Comparison of ENCODE assay signal across 22 mouse cellular contexts in genomic region chr3:137622091-137622490, GRCm38 (mm10). TPM values are rescaled to one million over a fixed set of nuclear protein-coding genes. Genes with fewer than 3 reads are reported as not detected.
A peak's percentile ranks its signal among the peaks of the same experiment; 100 is the strongest.
DNase-seq lines count a peak whose midpoint lies in the region; ATAC-seq and TF ChIP-seq lines count a peak whose summit lies in the region.
"Had no signal": no experiment of that assay in that cellular context is flagged by ENCODE, and none has a peak within 500 bp of the region (broad histone marks: within the 10 kb centered on the region; RNA-seq: fewer than 3 reads in every experiment).

No protein-coding gene starts in this region.

- ATAC-seq in midbrain, embryonic 11.5 days (ENCODE audit: low FRiP score) = peak; percentile 18; the same call in 1 of the 2 replicates
- no peak for ATAC-seq in midbrain, postnatal 0 days (ENCODE audit: low FRiP score)
- ATAC-seq: forebrain, embryonic 15.5 days had no signal

- no peaks in the 10 kb centered on the region for H3K9me3 ChIP-seq in midbrain, embryonic 11.5 days (ENCODE audit: control insufficient read depth, low read length)
- no peaks in the 10 kb centered on the region for H3K9me3 ChIP-seq in midbrain, postnatal 0 days (ENCODE audit: low read length)
- no peaks in the 10 kb centered on the region for H3K9me3 ChIP-seq in limb, embryonic 10.5 days (replicated peaks)
- H3K9me3 ChIP-seq: forebrain, embryonic 15.5 days; G1E; liver, embryonic 15.5 days had no signal

- H3K4me1 ChIP-seq in midbrain, embryonic 11.5 days (ENCODE audit: control insufficient read depth, insufficient read depth, low read length) = peaks cover 20% of the 10 kb centered on the region
- peaks cover 10% of the 10 kb centered on the region; the same call in 1 of the 2 replicates for H3K4me1 ChIP-seq in midbrain, postnatal 0 days (ENCODE audit: insufficient read depth, low read length)
- peaks cover 13% of the 10 kb centered on the region for H3K4me1 ChIP-seq in limb, embryonic 10.5 days
- H3K4me1 ChIP-seq: liver, embryonic 15.5 days had no signal

- 16% methylated on average over 6 of the region's 6 CpGs for WGBS in midbrain, embryonic 11.5 days
- WGBS in midbrain, postnatal 0 days = 26% methylated on average over 6 of the region's 6 CpGs
- WGBS in limb, embryonic 10.5 days = 57% methylated on average over 6 of the region's 6 CpGs

- no peak overlapping the region for H3K4me2 ChIP-seq in midbrain, embryonic 11.5 days
- no peak overlapping the region for H3K4me2 ChIP-seq in midbrain, postnatal 0 days (ENCODE audit: low read depth, low read length, poor library complexity, severe bottlenecking)
- H3K4me2 ChIP-seq: forebrain, embryonic 15.5 days; hindbrain, embryonic 14.5 days; liver, embryonic 15.5 days had no signal

- H3K27ac ChIP-seq in midbrain, embryonic 11.5 days (ENCODE audit: low read depth, low read length) = no peak overlapping the region
- H3K27ac ChIP-seq in midbrain, postnatal 0 days (ENCODE audit: low read depth, low read length) = no peak overlapping the region
- no peak overlapping the region for H3K27ac ChIP-seq in limb, embryonic 10.5 days
- H3K27ac ChIP-seq: forebrain, embryonic 15.5 days; hindbrain, embryonic 14.5 days; liver, embryonic 15.5 days; macrophage had no signal

- DNase-seq in adrenal gland, adult 2 months = peak; percentile 13
- no peak for DNase-seq in adrenal gland, postnatal 4 days (ENCODE audit: low spot score in 2 of 2)
- DNase-seq in midbrain, embryonic 11.5 days (ENCODE audit: low spot score, missing footprints) = peak; percentile 85
- no peak for DNase-seq in midbrain, postnatal 0 days (ENCODE audit: low spot score)
- peak; percentile 20 for DNase-seq in limb, embryonic 10.5 days (ENCODE audit: low spot score)
- no peak for DNase-seq in spleen, adult 12 weeks (ENCODE audit: low spot score)
- DNase-seq in lung, postnatal 4 days = no peak
- no peak for DNase-seq in urinary bladder, adult 18-20 months (ENCODE audit: low spot score in 2 of 2)
- DNase-seq: cerebellum, postnatal 25 days; gastrocnemius, postnatal 25 days; kidney, adult 2 months; thymus, adult 18-20 months had no signal

- no peak for TF ChIP-seq CTCF in midbrain, postnatal 0 days (IDR thresholded peaks at IDR 0.05)

- H3K36me3 ChIP-seq in midbrain, embryonic 11.5 days (ENCODE audit: control insufficient read depth, insufficient read depth, low read length) = no peaks in the 10 kb centered on the region
- no peaks in the 10 kb centered on the region for H3K36me3 ChIP-seq in midbrain, postnatal 0 days (ENCODE audit: insufficient read depth, low read length)
- no peaks in the 10 kb centered on the region for H3K36me3 ChIP-seq in limb, embryonic 10.5 days
- H3K36me3 ChIP-seq: forebrain, embryonic 15.5 days; G1E; liver, embryonic 15.5 days had no signal

- H3K9ac ChIP-seq in midbrain, embryonic 11.5 days (ENCODE audit: low read length) = no peak overlapping the region
- no peak overlapping the region for H3K9ac ChIP-seq in midbrain, postnatal 0 days (replicated peaks; ENCODE audit: low read length, poor library complexity, severe bottlenecking)
- H3K9ac ChIP-seq: embryonic facial prominence, embryonic 13.5 days; forebrain, embryonic 15.5 days; hindbrain, embryonic 14.5 days; liver, embryonic 15.5 days had no signal

- peaks cover 3% of the 10 kb centered on the region; the same call in 1 of the 2 replicates for H3K27me3 ChIP-seq in midbrain, embryonic 11.5 days (ENCODE audit: control insufficient read depth, insufficient read depth, low read length)
- peaks cover 15% of the 10 kb centered on the region for H3K27me3 ChIP-seq in midbrain, postnatal 0 days (ENCODE audit: insufficient read depth, low read length)
- peaks cover 31% of the 10 kb centered on the region for H3K27me3 ChIP-seq in limb, embryonic 10.5 days (ENCODE audit: low read depth, poor library complexity, severe bottlenecking)

- no peak overlapping the region for H3K4me3 ChIP-seq in midbrain, embryonic 11.5 days (ENCODE audit: low read depth, low read length)
- H3K4me3 ChIP-seq in midbrain, postnatal 0 days (ENCODE audit: low read depth, low read length) = no peak overlapping the region
- no peak overlapping the region for H3K4me3 ChIP-seq in limb, embryonic 10.5 days
- H3K4me3 ChIP-seq: embryonic facial prominence, embryonic 13.5 days; forebrain, embryonic 15.5 days; liver, embryonic 15.5 days; myocyte had no signal

RNA-seq across cellular contexts. Expression of gene Ddit4l, which starts 0.7 kb away (rescaled TPM):
- total RNA-seq in adrenal gland, adult 2 months (2021) = 1 to 10 TPM in 1 of 2 experiments, under 1 TPM in 1; 0.37 to 1.3 TPM
- polyA plus RNA-seq in adrenal gland, adult 2 months (2012; rRNA removed) = 0.20 and 0.27 TPM in 2 replicates
- total RNA-seq in adrenal gland, postnatal 4 days (2021) = 1 to 10 TPM; 2.8 to 3.8 TPM
- 13.7 and 16.8 TPM in 2 replicates for polyA plus RNA-seq in midbrain, embryonic 11.5 days (2014; fragmentation: Nextera tagmentation; extraction: Ambion mirVana)
- 1.3 and 3.5 TPM in 2 replicates for total RNA-seq in midbrain, postnatal 0 days (2014; rRNA removed)
- polyA plus RNA-seq in midbrain, postnatal 0 days (2015; fragmentation: Nextera tagmentation; extraction: Ambion mirVana) = 3.8 and 4.0 TPM in 2 replicates
- 3.8 and 6.3 TPM in 2 replicates for polyA plus RNA-seq in limb, embryonic 10.5 days (2016; fragmentation: Nextera tagmentation; extraction: Ambion mirVana)
- polyA plus RNA-seq: G1E, macrophage had no signal

RNA-seq across cellular contexts. Expression of gene Gm21962, which starts 49.2 kb away (rescaled TPM):
- total RNA-seq in adrenal gland, adult 2 months (2021) = not detected
- polyA plus RNA-seq in adrenal gland, adult 2 months (2012; rRNA removed) = not detected in 2 replicates
- total RNA-seq in adrenal gland, postnatal 4 days (2021) = not detected
- polyA plus RNA-seq in midbrain, embryonic 11.5 days (2014; fragmentation: Nextera tagmentation; extraction: Ambion mirVana) = not detected in 2 replicates
- total RNA-seq in midbrain, postnatal 0 days (2014; rRNA removed) = not detected in 2 replicates
- not detected in 2 replicates for polyA plus RNA-seq in midbrain, postnatal 0 days (2015; fragmentation: Nextera tagmentation; extraction: Ambion mirVana)
- polyA plus RNA-seq in limb, embryonic 10.5 days (2016; fragmentation: Nextera tagmentation; extraction: Ambion mirVana) = not detected in 2 replicates
- total RNA-seq: gastrocnemius, postnatal 25 days; layer of hippocampus, adult 8-10 months; left cerebral cortex, postnatal 36 days had no signal
- polyA plus RNA-seq: embryonic facial prominence, embryonic 13.5 days; forebrain, embryonic 15.5 days; G1E; hindbrain, embryonic 14.5 days; kidney, adult 2 months; liver, embryonic 15.5 days; macrophage; myocyte; spleen, adult 2 months had no signal

Comparison
In these comparisons a context has a peak if more than half of its experiments do, and no peak if none do; other contexts are left out.
1. DNase-seq: peak in adrenal gland, adult 2 months (single experiment), midbrain, embryonic 11.5 days (single experiment) and limb, embryonic 10.5 days (single experiment); none in adrenal gland, postnatal 4 days (0 of 2), midbrain, postnatal 0 days (single experiment), spleen, adult 12 weeks (single experiment), lung, postnatal 4 days (0 of 2) and urinary bladder, adult 18-20 months (0 of 2).